Mouse (Mus musculus) thymus, adult 2 months (tissue): ENCODE results near the gene Cnot1.

Experiments
- CTCF ChIP-seq: fragments of 200-500 bp; IDR thresholded peaks from 2 replicates; pipeline ENCODE4 v1.5.1; 2012; ENCODE audit warnings: mild to moderate bottlenecking, control low read depth, low read length, moderate library complexity, borderline replicate concordance; ENCODE audit not compliant: control insufficient read depth, poor library complexity, insufficient read depth; ENCODE audit errors: extremely low read depth
- POLR2A ChIP-seq: fragments of 200-500 bp; IDR thresholded peaks from 2 replicates; pipeline ENCODE4 v1.6.1; 2012; ENCODE audit warnings: mild to moderate bottlenecking, low read length, control low read depth, moderate library complexity; ENCODE audit not compliant: control insufficient read depth, poor library complexity, insufficient read depth; ENCODE audit errors: extremely low read depth

DNA sequence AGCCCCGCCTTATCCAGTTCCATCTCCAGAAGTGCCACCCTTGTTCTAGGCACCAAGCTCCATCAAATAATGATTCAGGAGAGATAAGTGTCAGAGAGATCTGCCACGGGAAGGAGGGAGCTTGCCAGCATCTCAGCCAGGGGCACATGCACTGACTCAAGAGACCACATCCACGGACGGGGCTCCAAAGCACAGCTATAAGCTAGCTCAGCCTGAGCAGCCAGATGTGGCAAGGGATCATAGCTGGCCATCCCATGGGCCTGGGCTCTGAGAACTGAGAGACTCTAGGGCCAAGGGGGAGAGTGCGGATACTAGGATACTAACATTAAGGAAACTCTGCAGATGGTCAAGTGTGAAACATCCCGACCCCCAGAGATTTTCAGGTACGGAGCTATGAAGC, 37.8 kb upstream of the Cnot1 start:
- no peak for TF ChIP-seq CTCF
- TF ChIP-seq POLR2A = no peak
